Mouse (Mus musculus): ENCODE measurements around the gene Knstrn.

Gene Knstrn

GRCm38 (mm10) chr2:118861454-118862339 is 47.9 kb downstream of the Knstrn start, which contains the start of gene Ivd:
Ivd (plus strand) TSS chr2:118861954.
- DNase-seq (ENCODE audit: low read depth, low spot score), result peak; percentile 88

DNA sequence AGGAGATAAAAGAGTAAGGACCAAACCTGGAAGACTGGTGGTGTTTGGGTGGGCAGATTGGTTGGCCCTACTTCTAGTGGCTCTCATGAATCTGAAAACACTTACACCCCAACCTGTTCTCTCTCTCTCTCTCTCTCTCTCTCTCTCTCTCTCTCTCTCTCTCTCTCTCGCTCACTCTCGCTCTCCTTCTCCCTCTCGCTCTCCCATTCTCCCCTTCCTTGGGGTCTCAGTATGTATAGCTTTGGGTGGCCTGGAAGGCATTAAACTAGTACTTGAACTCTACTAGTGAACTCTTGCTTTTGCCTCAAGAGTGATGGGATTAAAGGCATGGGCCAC is 48.5 kb downstream of the Knstrn start:
- DNase-seq (ENCODE audit: low read depth, low spot score), result no peak

DNA sequence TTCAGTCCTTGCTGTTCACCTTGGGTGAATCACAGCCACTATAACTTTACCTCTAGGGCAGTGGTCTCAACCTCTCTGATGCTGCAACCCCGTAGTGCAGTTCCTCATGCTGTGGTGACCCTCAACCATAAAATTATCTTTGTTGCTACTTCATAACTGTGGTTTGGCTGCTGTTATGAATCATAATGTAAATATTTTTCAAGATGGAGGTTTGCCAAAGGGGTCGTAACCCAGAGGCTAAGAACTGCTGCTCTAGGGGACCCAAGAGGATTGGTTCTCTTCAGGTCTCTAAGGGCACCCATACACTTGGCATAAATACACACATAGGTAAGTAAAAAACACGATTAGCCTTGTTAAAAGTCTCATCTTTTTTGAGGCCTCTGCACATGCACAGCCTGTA is 56.8 kb downstream of the Knstrn start:
- DNase-seq (ENCODE audit: low read depth, low spot score), result no peak

GRCm38 (mm10) chr2:118871032-118871431 is 57.2 kb downstream of the Knstrn start:
- DNase-seq (ENCODE audit: low read depth, low spot score), result no peak

- no peak for DNase-seq (ENCODE audit: low read depth, low spot score)
Observed at GRCm38 (mm10) chr2:118873018-118873417, 59.2 kb downstream of the Knstrn start.

DNA sequence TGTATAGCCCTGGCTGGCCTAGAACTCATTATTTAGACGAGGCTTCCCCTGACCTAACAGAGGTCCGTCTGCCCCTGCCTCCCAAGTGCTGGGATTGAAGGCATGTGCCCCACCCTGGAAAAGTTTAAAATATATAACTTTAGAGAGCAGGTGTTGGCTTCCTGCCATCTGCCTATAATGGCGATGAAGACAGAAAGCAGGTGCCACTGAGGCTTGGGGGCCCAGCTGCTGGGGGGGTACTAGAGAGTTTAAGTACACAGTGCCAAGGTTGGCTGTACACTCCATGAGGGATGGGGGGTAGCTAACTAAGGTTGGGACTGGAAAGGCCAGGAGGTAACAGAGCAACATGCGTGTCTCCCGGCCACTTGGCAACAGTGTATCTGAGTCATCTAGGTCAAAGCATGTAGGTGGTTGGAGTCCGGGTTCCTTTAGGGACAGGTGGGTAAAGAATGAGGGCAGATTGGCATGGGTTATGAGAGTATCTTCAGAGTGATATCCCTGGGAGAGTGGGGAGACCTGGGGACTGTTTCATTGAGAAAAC is 60.2 kb downstream of the Knstrn start:
- DNase-seq (ENCODE audit: low read depth, low spot score), result no peak

DNA sequence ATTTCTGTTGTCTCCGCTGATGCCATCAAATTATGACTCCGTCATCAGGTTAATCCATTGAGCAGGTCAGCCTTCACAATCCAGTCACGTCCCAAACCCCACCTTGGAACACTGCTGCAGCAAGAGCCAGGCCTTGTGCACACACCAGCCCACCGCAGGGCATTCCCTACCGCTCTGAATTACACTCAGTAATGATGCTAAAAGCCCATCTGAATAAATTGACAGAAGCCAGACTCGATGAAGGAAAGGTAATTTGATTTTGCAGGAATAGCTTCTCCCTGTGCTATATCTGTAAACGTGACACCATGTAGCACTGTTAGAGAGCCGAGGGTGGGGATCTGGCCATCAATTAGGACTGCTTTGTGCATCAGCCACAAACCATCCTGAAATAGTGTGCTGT is 61.5 kb downstream of the Knstrn start:
- DNase-seq (ENCODE audit: low read depth, low spot score), result no peak

GRCm38 (mm10) chr2:118876453-118876852 is 62.6 kb downstream of the Knstrn start:
- DNase-seq (ENCODE audit: low read depth, low spot score), result no peak

GRCm38 (mm10) chr2:118881019-118881418 is 67.2 kb downstream of the Knstrn start:
- DNase-seq (ENCODE audit: low read depth, low spot score), result no peak

DNA sequence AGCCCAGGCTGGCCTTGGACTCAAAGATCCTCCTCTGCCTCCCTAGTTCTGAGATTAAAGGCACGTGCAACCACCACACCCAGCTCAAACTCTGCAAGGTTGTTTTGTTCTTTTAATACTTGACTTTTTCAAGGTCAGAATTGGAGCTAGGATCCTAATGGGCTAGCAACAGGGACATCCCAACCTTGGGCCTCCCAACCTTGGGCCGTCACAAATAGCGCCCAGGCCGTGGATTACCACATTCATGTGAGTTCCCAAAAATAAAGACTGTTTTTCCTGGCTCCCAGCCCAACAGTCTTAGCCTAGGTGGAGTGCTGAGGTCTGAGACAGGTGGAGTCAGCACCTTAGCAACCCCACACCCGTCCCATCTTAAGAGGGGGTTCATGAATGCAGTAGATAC is 68.2 kb downstream of the Knstrn start:
- no peak for DNase-seq (ENCODE audit: low read depth, low spot score)

DNA sequence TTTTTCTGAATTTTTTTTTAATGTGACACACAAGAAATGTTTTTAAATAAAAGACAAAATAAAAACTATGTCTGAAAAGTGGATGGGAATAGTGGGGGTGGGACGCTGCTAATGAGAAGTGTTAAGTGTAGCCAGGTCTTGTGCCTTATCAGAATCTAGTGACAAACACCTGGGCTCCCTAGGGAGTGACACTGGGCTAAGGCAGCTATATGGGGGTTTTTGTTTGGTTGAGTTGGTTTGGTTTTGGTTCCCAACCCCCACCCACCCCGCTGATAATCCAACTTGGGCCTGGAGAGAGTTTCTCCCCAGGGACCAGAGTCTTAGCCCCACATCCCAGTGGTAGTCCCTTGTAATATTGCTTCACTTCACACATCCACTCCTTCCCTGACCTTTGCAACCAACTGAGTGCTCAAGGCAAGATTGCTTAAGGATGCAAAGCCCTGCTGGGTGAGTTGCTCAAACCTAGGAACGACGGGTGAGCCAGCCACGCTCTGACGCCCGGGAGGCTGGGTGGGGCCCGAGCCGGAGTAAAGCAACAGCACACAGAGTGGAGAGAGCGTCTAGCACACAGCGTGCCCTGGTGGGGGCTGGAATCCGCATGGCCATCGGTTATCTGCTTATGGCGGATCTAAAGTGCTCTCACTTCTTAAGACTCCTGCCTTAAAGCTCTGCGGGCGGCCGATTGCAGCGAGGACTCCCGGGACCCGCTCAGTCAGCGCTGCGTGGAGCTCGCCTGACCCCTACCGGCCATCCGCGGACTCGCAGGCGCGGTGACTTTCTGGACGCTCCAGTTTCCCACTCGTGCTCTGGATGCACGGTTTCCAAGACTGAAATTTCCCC is 69.3 kb downstream of the Knstrn start:
- DNase-seq (ENCODE audit: low read depth, low spot score), result peak; percentile 80

- no peak for DNase-seq (ENCODE audit: low read depth, low spot score)
Observed at GRCm38 (mm10) chr2:118887440-118887839, 73.6 kb downstream of the Knstrn start.

- no peak for DNase-seq (ENCODE audit: low read depth, low spot score)
Observed at GRCm38 (mm10) chr2:118887845-118888548, 74.2 kb downstream of the Knstrn start.

DNA sequence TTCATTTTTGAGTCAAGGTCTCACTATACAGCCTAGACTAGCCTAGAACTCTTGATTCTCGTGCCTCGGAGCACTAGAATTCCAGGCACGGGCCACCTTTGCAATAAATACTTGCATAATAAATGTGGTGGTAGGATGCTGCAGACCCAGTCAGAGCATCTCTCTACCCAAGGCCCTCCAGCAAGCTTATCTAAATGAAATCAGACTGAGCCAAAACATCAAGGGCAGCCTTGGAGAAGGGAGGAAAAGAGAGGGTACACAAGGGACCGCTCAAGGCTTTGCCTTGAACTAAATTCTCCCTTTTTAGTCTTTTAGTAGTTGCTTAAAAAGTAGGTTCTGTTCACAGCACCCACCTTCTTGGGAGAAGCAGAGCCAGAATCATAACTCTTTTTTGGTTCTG is 77.4 kb downstream of the Knstrn start:
- no peak for DNase-seq (ENCODE audit: low read depth, low spot score)

- DNase-seq (ENCODE audit: low read depth, low spot score), result no peak
Observed at GRCm38 (mm10) chr2:118895990-118896913, 82.4 kb downstream of the Knstrn start.

DNA sequence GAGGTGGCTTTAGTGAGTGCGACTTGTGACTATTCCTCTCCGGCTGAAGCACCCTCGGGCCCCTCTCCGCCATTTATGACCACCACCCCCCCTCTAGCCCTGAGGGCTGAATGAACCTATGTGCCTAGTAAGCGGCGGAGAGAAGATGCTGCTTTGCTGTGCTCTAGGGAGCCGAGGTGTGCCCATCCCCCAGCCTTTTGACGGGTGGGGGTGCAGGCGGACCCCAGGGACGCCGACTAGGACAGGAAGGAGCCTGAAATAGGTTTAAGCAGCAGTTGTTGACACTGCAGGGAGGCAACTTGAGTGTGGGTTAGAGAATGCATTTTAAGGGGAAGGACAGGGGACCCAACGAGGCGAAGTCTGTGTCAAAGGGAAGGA is 83.1 kb downstream of the Knstrn start:
- no peak for DNase-seq (ENCODE audit: low read depth, low spot score)

DNA sequence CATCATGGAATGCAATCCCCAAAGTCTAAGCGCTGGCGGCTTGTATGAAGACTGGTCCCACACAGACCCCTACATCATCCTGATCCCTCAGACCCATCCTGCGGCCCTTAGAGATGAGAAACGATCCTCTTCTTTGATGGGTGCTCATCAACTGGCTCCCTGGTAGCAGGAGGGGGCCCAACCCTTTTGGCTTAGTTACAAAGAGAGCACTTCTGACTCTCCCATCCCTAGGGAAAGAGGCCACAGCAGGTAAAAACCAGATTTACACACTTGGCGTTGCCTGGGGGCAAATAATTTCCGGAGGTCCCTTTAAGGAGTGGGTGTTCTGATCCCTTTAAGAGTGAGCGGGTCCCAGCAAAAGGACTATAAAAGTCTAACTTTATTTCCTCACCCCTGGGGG is 83.6 kb downstream of the Knstrn start:
- DNase-seq (ENCODE audit: low read depth, low spot score), result no peak

DNA sequence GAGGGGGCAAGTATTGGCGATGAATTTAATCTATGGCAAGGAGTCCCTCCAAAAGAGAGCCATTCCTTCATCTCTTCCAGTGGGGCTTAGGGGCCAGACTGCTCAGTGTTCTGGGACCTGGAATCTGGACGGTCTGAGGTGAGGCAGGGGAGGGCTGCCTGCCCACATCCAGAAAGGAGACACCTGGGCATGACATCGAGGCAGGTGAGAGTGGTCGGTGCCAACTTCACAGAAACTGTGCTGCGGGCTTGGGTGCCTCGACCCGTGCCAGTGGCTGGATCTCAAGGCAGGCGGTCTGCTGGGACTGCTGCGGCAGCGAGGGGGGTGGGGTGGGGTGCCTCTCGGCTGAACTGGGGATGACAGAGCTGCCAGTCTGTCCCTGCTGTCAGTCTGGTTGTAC is 84.0 kb downstream of the Knstrn start:
- DNase-seq (ENCODE audit: low read depth, low spot score), result no peak

- no peak for DNase-seq (ENCODE audit: low read depth, low spot score)
Observed at GRCm38 (mm10) chr2:118898771-118899170, 85.0 kb downstream of the Knstrn start.

GRCm38 (mm10) chr2:118899306-118899705 is 85.5 kb downstream of the Knstrn start:
- DNase-seq (ENCODE audit: low read depth, low spot score), result no peak
